Mouse (Mus musculus): ENCODE results near the gene Zdhhc12.
A peak's percentile ranks its signal among the peaks of the same experiment; 100 is the strongest.

Gene Zdhhc12

GRCm38 (mm10) chr2:30100214-30100613 is 6.8 kb upstream of the Zdhhc12 start:
- DNase-seq (ENCODE audit: low read depth, low spot score): peak; percentile 22

- DNase-seq (ENCODE audit: low read depth, low spot score): peak; percentile 73
Measured at GRCm38 (mm10) chr2:30095882-30096527, 2.6 kb upstream of the Zdhhc12 start.

- DNase-seq (ENCODE audit: low read depth, low spot score): no peak
Measured at GRCm38 (mm10) chr2:30094208-30094588, 750 bp upstream of the Zdhhc12 start.

- DNase-seq (ENCODE audit: low read depth, low spot score): no peak
Measured at GRCm38 (mm10) chr2:30092280-30092918, 1.0 kb downstream of the Zdhhc12 start.

GRCm38 (mm10) chr2:30091521-30091920 is 1.9 kb downstream of the Zdhhc12 start:
- no peak for DNase-seq (ENCODE audit: low read depth, low spot score)

- DNase-seq (ENCODE audit: low read depth, low spot score): peak; percentile 58
Measured at GRCm38 (mm10) chr2:30087310-30087709, 6.1 kb downstream of the Zdhhc12 start.

GRCm38 (mm10) chr2:30084632-30085031 is 8.8 kb downstream of the Zdhhc12 start:
- DNase-seq (ENCODE audit: low read depth, low spot score): no peak

GRCm38 (mm10) chr2:30084113-30084512 is 9.3 kb downstream of the Zdhhc12 start:
- peak; percentile 69 for DNase-seq (ENCODE audit: low read depth, low spot score)

- no peak for DNase-seq (ENCODE audit: low read depth, low spot score)
Measured at GRCm38 (mm10) chr2:30080181-30080800, 13.2 kb downstream of the Zdhhc12 start.

- DNase-seq (ENCODE audit: low read depth, low spot score): no peak
Measured at GRCm38 (mm10) chr2:30078760-30079159, 14.7 kb downstream of the Zdhhc12 start.

- DNase-seq (ENCODE audit: low read depth, low spot score): no peak
Measured at GRCm38 (mm10) chr2:30078349-30078712, 15.1 kb downstream of the Zdhhc12 start.

- peak; percentile 89 for DNase-seq (ENCODE audit: low read depth, low spot score)
Measured at GRCm38 (mm10) chr2:30077502-30078348, 15.7 kb downstream of the Zdhhc12 start, which contains the start of gene Pkn3. TSS of gene Pkn3 (plus strand) at chr2:30077684.

- no peak for DNase-seq (ENCODE audit: low read depth, low spot score)
Measured at GRCm38 (mm10) chr2:30076959-30077358, 16.5 kb downstream of the Zdhhc12 start.

GRCm38 (mm10) chr2:30076439-30076838 is 17.0 kb downstream of the Zdhhc12 start:
- peak; percentile 30 for DNase-seq (ENCODE audit: low read depth, low spot score)

GRCm38 (mm10) chr2:30075625-30076024 is 17.8 kb downstream of the Zdhhc12 start:
- peak; percentile 20 for DNase-seq (ENCODE audit: low read depth, low spot score)

- DNase-seq (ENCODE audit: low read depth, low spot score): peak; percentile 17
Measured at GRCm38 (mm10) chr2:30073285-30073684, 20.2 kb downstream of the Zdhhc12 start.

- DNase-seq (ENCODE audit: low read depth, low spot score): no peak
Measured at GRCm38 (mm10) chr2:30072875-30073274, 20.6 kb downstream of the Zdhhc12 start.

GRCm38 (mm10) chr2:30067962-30068361 is 25.5 kb downstream of the Zdhhc12 start:
- no peak for DNase-seq (ENCODE audit: low read depth, low spot score)

- DNase-seq (ENCODE audit: low read depth, low spot score): peak; percentile 53
Measured at GRCm38 (mm10) chr2:30067031-30067888, 26.2 kb downstream of the Zdhhc12 start.

- DNase-seq (ENCODE audit: low read depth, low spot score): peak; percentile 98
Measured at GRCm38 (mm10) chr2:30066046-30066901, 27.2 kb downstream of the Zdhhc12 start.

Measured in A20 (cell line).